8 mouse cellular contexts compared by ENCODE assay signal in genomic region chr3:37723061-37723521, GRCm38 (mm10). TPM values are rescaled to one million over a fixed set of nuclear protein-coding genes. Genes with fewer than 3 reads are reported as not detected.
A peak's percentile ranks its signal among the peaks of the same experiment; 100 is the strongest.
DNase-seq lines count a peak whose midpoint lies in the region; ATAC-seq and TF ChIP-seq lines count a peak whose summit lies in the region.

No protein-coding gene starts in this region.

- H3K4me2 ChIP-seq in heart, embryonic 16.5 days (ENCODE audit: low read depth, low read length) = peak overlapping the region; percentile 83
- H3K4me2 ChIP-seq in embryonic facial prominence, embryonic 14.5 days (ENCODE audit: low read depth, low read length) = peak overlapping the region; percentile 63
- H3K4me2 ChIP-seq in lung, embryonic 14.5 days = peak overlapping the region; percentile 53
- peak overlapping the region; percentile 60 for H3K4me2 ChIP-seq in stomach, embryonic 14.5 days (replicated peaks; ENCODE audit: low read depth, low read length)

- no peaks in the 10 kb centered on the region for H3K36me3 ChIP-seq in heart, embryonic 16.5 days (ENCODE audit: control insufficient read depth, insufficient read depth)
- H3K36me3 ChIP-seq in embryonic facial prominence, embryonic 14.5 days (ENCODE audit: control insufficient read depth, insufficient read depth, low read length) = no peaks in the 10 kb centered on the region
- no peaks in the 10 kb centered on the region for H3K36me3 ChIP-seq in lung, embryonic 14.5 days (ENCODE audit: insufficient read depth)
- no peaks in the 10 kb centered on the region for H3K36me3 ChIP-seq in stomach, embryonic 14.5 days (ENCODE audit: control insufficient read depth, insufficient read depth, low read length)

- 0 out of 2 replicates have a peak overlapping the region, but pooled peaks have one; percentile 26 for H3K9ac ChIP-seq in heart, embryonic 16.5 days (ENCODE audit: low read length)
- peak overlapping the region; percentile 55 for H3K9ac ChIP-seq in embryonic facial prominence, embryonic 14.5 days (ENCODE audit: low read depth, low read length)
- peak overlapping the region; percentile 48 for H3K9ac ChIP-seq in lung, embryonic 14.5 days
- H3K9ac ChIP-seq in stomach, embryonic 14.5 days (replicated peaks; ENCODE audit: low read depth, low read length) = peak overlapping the region; percentile 14; the same call in 1 of the 2 replicates

- DNase-seq in heart, adult 11 months = no peak
- peak; percentile 65 for DNase-seq in embryonic facial prominence, embryonic 14.5 days (ENCODE audit: low spot score)
- peak; percentile 74 to 80 for DNase-seq in kidney, adult 8-10 months
- DNase-seq in lung, embryonic 14.5 days = peak; percentile 64
- DNase-seq in c-Kit-positive CD71-positive TER-119-positive erythroid progenitor cells, embryonic 14.5 days (ENCODE audit: low spot score) = no peak

- ATAC-seq in heart, embryonic 16.5 days (replicated peaks; ENCODE audit: extremely low read depth, insufficient read depth, low FRiP score) = no peak
- peak; percentile 42; the same call in 1 of the 2 replicates for ATAC-seq in embryonic facial prominence, embryonic 14.5 days (ENCODE audit: low read depth)
- peak; percentile 30; the same call in 1 of the 2 replicates for ATAC-seq in lung, embryonic 14.5 days (ENCODE audit: insufficient read depth)
- peak; percentile 44 for ATAC-seq in stomach, embryonic 14.5 days (ENCODE audit: insufficient number of reproducible peaks, insufficient read depth, low FRiP score, low read depth)
- ATAC-seq in erythroid progenitor cell, adult 5-6 weeks (replicated peaks; ENCODE audit: low FRiP score, poor library complexity, severe bottlenecking) = no peak

- TF ChIP-seq CTCF in lung, embryonic 14.5 days (IDR thresholded peaks at IDR 0.05; ENCODE audit: low read depth) = no peak

- H3K27me3 ChIP-seq in heart, embryonic 16.5 days (ENCODE audit: control insufficient read depth, insufficient read depth, low read length) = 0 out of 2 replicates have a peak, but pooled peaks cover 4% of the 10 kb centered on the region
- peaks cover 2% of the 10 kb centered on the region; the same call in 1 of the 2 replicates for H3K27me3 ChIP-seq in embryonic facial prominence, embryonic 14.5 days (replicated peaks; ENCODE audit: control insufficient read depth, insufficient read depth, low read length)
- peaks cover 28% of the 10 kb centered on the region for H3K27me3 ChIP-seq in lung, embryonic 14.5 days (ENCODE audit: insufficient read depth, low read length)
- no peaks in the 10 kb centered on the region for H3K27me3 ChIP-seq in stomach, embryonic 14.5 days (ENCODE audit: control insufficient read depth, insufficient read depth, low read length)

- no peak overlapping the region for H3K27ac ChIP-seq in heart, embryonic 16.5 days (ENCODE audit: low read length)
- H3K27ac ChIP-seq in embryonic facial prominence, embryonic 14.5 days (replicated peaks; ENCODE audit: low read depth, low read length) = peak overlapping the region; percentile 83
- H3K27ac ChIP-seq in lung, embryonic 14.5 days (ENCODE audit: low read depth) = peak overlapping the region; percentile 95
- H3K27ac ChIP-seq in stomach, embryonic 14.5 days (ENCODE audit: low read length) = peak overlapping the region; percentile 79

- H3K9me3 ChIP-seq in heart, embryonic 16.5 days (replicated peaks; ENCODE audit: control insufficient read depth, low read length) = no peaks in the 10 kb centered on the region
- H3K9me3 ChIP-seq in embryonic facial prominence, embryonic 14.5 days (ENCODE audit: control insufficient read depth, low read length) = no peaks in the 10 kb centered on the region
- H3K9me3 ChIP-seq in lung, embryonic 14.5 days (ENCODE audit: low read depth, low read length) = no peaks in the 10 kb centered on the region
- H3K9me3 ChIP-seq in stomach, embryonic 14.5 days (ENCODE audit: control insufficient read depth, low read depth, low read length) = no peaks in the 10 kb centered on the region

- H3K4me1 ChIP-seq in heart, embryonic 16.5 days (ENCODE audit: control insufficient read depth, insufficient read depth, low read length) = peaks cover 8% of the 10 kb centered on the region
- H3K4me1 ChIP-seq in embryonic facial prominence, embryonic 14.5 days (ENCODE audit: control insufficient read depth, insufficient read depth, low read length) = peaks cover 16% of the 10 kb centered on the region
- peaks cover 9% of the 10 kb centered on the region; the same call in 1 of the 2 replicates for H3K4me1 ChIP-seq in lung, embryonic 14.5 days (ENCODE audit: insufficient read depth)
- H3K4me1 ChIP-seq in stomach, embryonic 14.5 days (ENCODE audit: control insufficient read depth, insufficient read depth, low read length) = 0 out of 2 replicates have a peak, but pooled peaks cover 8% of the 10 kb centered on the region

- peak overlapping the region; percentile 52 for H3K4me3 ChIP-seq in heart, embryonic 16.5 days (ENCODE audit: low read length)
- H3K4me3 ChIP-seq in embryonic facial prominence, embryonic 14.5 days (ENCODE audit: low read depth, low read length) = peak overlapping the region; percentile 35
- H3K4me3 ChIP-seq in lung, embryonic 14.5 days (ENCODE audit: low read depth, low read length) = peak overlapping the region; percentile 26
- H3K4me3 ChIP-seq in stomach, embryonic 14.5 days (ENCODE audit: low read depth, low read length) = peak overlapping the region; percentile 28; the same call in 1 of the 2 replicates

- 25% methylated on average over 11 of the region's 11 CpGs for WGBS in heart, embryonic 16.5 days
- WGBS in embryonic facial prominence, embryonic 14.5 days = 5% methylated on average over 11 of the region's 11 CpGs
- 16% methylated on average over 11 of the region's 11 CpGs for whole genome bisulfite sequencing in lung, embryonic 14.5 days
- 18% methylated on average over 11 of the region's 11 CpGs for WGBS in stomach, embryonic 14.5 days

RNA-seq across cellular contexts. Expression of gene Gm5148, which starts 1.2 kb away (rescaled TPM):
- polyA plus RNA-seq in heart, embryonic 16.5 days (2015; fragmentation: Nextera tagmentation; extraction: Ambion mirVana) = 3.1 and 4.0 TPM in 2 replicates
- 5.6 and 5.8 TPM in 2 replicates for polyA plus RNA-seq in embryonic facial prominence, embryonic 14.5 days (2014; fragmentation: Nextera tagmentation; extraction: Ambion mirVana)
- 6.6 and 6.7 TPM in 2 replicates for polyA plus RNA-seq in lung, embryonic 14.5 days (2014; fragmentation: Nextera tagmentation; extraction: Ambion mirVana)
- 7.7 and 8.7 TPM in 2 replicates for polyA plus RNA-seq in stomach, embryonic 14.5 days (2014; fragmentation: Nextera tagmentation; extraction: Ambion mirVana)
- total RNA-seq in erythroid progenitor cell, adult 5-6 weeks (2015; ENCODE audit: low replicate concordance) = not detected in 2 replicates
- 0.23 and 20.0 TPM in 2 replicates for total RNA-seq in erythroid progenitor cell, adult 5-6 weeks (2017; ENCODE audit: low replicate concordance)

Comparison
In these comparisons a context has a peak if more than half of its experiments do, and no peak if none do; other contexts are left out.
1. ATAC-seq: peak in embryonic facial prominence, embryonic 14.5 days (single experiment), lung, embryonic 14.5 days (single experiment) and stomach, embryonic 14.5 days (single experiment); none in heart, embryonic 16.5 days (single experiment) and erythroid progenitor cell, adult 5-6 weeks (single experiment).
2. DNase-seq: peak in embryonic facial prominence, embryonic 14.5 days (single experiment), kidney, adult 8-10 months (2 of 2) and lung, embryonic 14.5 days (single experiment); none in heart, adult 11 months (single experiment) and c-Kit-positive CD71-positive TER-119-positive erythroid progenitor cells, embryonic 14.5 days (single experiment).
3. Peak in every context shown above with its lines, with median percentiles within 50 percentile points of each other: H3K4me2 ChIP-seq, H3K4me3 ChIP-seq and H3K9ac ChIP-seq.